Mouse (Mus musculus) olfactory bulb, adult 2 months (tissue): ENCODE measurements around the gene Fam57a.

Experiments
- CTCF ChIP-seq: fragments of 200-500 bp; IDR thresholded peaks from 2 replicates; pipeline ENCODE4 v1.5.1; 2012; ENCODE audit warnings: low read depth, mild to moderate bottlenecking, low read length, moderate library complexity; ENCODE audit not compliant: insufficient read depth
- POLR2A ChIP-seq: fragments of 200-500 bp; IDR thresholded peaks from 2 replicates; pipeline ENCODE4 v1.6.1; 2012; ENCODE audit warnings: mild to moderate bottlenecking, low read depth, low read length, moderate library complexity; ENCODE audit not compliant: insufficient read depth

- TF ChIP-seq CTCF (no peak), POLR2A (no peak)
Observed at GRCm38 (mm10) chr11:76252036-76252435, 72.6 kb downstream of the Fam57a start.
